Mouse (Mus musculus) intestine, postnatal 0 days (tissue): ENCODE results near the gene Tnik. TPM values are rescaled to one million over a fixed set of nuclear protein-coding genes. Genes with fewer than 3 reads are reported as not detected.

Experiments
- ATAC-seq: fragments of 200-750 bp; cut with Nextera tagmentation; 2 replicates; pipeline ENCODE4 v1.8.0; 2017; ENCODE audit warnings: mild to moderate bottlenecking, moderate TSS enrichment, moderate library complexity
- H3K27ac ChIP-seq: fragments of 300-500 bp; sonication (generic); 2 replicates; pipeline ENCODE4 v1.5.1; 2014; ENCODE audit warnings: mild to moderate bottlenecking, low read depth, low read length, moderate library complexity
- H3K27me3 ChIP-seq: fragments of 300-500 bp; sonication (generic); replicated peaks from 2 replicates; pipeline ENCODE4 v1.6.1; 2014; ENCODE audit warnings: low read length, mixed read lengths; ENCODE audit not compliant: control insufficient read depth, insufficient read depth
- H3K36me3 ChIP-seq: fragments of 300-500 bp; sonication (generic); 2 replicates; pipeline ENCODE4 v1.6.1; 2014; ENCODE audit warnings: mild to moderate bottlenecking, moderate library complexity; ENCODE audit not compliant: control insufficient read depth, insufficient read depth
- H3K4me1 ChIP-seq: fragments of 300-500 bp; sonication (generic); replicated peaks from 2 replicates; pipeline ENCODE4 v1.6.1; 2014; ENCODE audit warnings: antibody characterized with exemption, low read length, mixed read lengths; ENCODE audit not compliant: control insufficient read depth, insufficient read depth
- H3K4me2 ChIP-seq: fragments of 300-500 bp; sonication (generic); replicated peaks from 2 replicates; pipeline ENCODE4 v1.6.1; 2014; ENCODE audit warnings: low read depth, mild to moderate bottlenecking, moderate library complexity
- H3K4me3 ChIP-seq: fragments of 300-500 bp; sonication (generic); 2 replicates; pipeline ENCODE4 v1.5.1; 2014; ENCODE audit warnings: low read depth, low read length
- H3K9ac ChIP-seq: fragments of 300-500 bp; sonication (generic); 2 replicates; pipeline ENCODE4 v1.6.1; 2014; ENCODE audit warnings: mild to moderate bottlenecking, low read depth, low read length
- H3K9me3 ChIP-seq: fragments of 300-500 bp; sonication (generic); 2 replicates; pipeline ENCODE4 v1.6.1; 2016; ENCODE audit warnings: mixed run types; ENCODE audit not compliant: control insufficient read depth
- CTCF ChIP-seq: sonication (generic); IDR thresholded peaks from 2 replicates; pipeline ENCODE4 v1.5.1; 2016; ENCODE audit warnings: low read depth, mild to moderate bottlenecking, control low read depth, antibody characterized with exemption, moderate library complexity
- WGBS: fragments of 180-500 bp; shearing (Covaris S2); extraction: QIAGEN DNeasy Blood & Tissue Kit; methylation state at CpG from one replicate; pipeline ENCODE4 v1.1.7; 2014; 5-methylcytosine and 5-hydroxymethylcytosine counted together
- polyA plus RNA-seq: library from polyadenylated mRNA; unstranded; fragments of >200 nt; fragmentation: Nextera tagmentation; extraction: Ambion mirVana; gene quantifications from 2 replicates; pipeline ENCODE4 v1.2.1, GENCODE M21; 2015

Tnik gene
- polyA plus RNA-seq, 1 experiment from 2014 or later, result 7.9 TPM

DNA sequence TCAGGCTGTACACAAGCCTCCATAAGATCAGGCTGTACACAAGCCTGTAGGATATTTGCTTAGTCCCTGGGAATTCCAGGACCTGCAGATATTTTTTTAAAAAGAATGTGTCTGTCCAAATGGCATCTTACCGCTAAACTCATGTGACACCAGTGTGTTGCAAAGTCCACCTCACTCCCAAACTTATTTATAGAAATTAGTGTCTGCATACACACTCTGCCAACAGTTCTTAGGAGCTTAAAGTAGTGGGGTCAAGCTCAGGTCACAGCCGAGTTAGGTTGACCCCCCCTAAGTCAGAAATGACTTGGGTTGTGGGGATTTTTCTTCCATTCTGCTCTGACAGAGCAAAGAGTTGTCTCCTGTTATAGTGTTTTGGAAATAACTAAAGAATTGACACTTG, 168.4 kb downstream of the Tnik start:
- Histone ChIP-seq H3K4me3 (no peak overlapping the region), H3K36me3 (no peaks in the 10 kb centered on the region), H3K4me2 (no peak overlapping the region), H3K9me3 (no peaks in the 10 kb centered on the region), H3K27me3 (no peaks in the 10 kb centered on the region), H3K4me1 (no peaks in the 10 kb centered on the region), H3K9ac (no peak overlapping the region), H3K27ac (no peak overlapping the region)
- no peak for ATAC-seq
- WGBS, result 73% methylated on average over 2 of the region's 2 CpGs
- no peak for TF ChIP-seq CTCF

DNA sequence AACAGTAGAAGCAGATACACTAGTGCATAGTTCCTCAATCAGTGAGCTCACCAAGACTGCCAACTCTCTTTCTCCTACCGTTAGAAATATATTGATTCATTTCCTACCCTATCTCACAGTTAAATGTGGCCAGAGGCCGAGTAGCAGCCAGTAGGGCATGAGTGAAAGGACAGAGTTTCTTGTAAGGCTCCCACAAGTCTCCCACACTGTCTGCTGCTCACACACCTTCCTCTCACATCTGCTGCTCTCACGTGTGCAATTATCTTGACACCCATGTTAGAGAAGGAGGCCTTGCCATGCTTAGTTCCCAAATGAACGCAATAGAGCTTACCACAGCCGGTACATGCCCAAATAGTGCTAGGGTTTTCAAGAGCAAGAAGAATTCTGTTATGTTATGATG, 169.3 kb downstream of the Tnik start:
- no peak overlapping the region for H3K4me3 ChIP-seq
- no peaks in the 10 kb centered on the region for H3K36me3 ChIP-seq
- 78% methylated on average over 5 of the region's 5 CpGs for WGBS
- no peak overlapping the region for H3K9ac ChIP-seq
- H3K4me1 ChIP-seq, result no peaks in the 10 kb centered on the region
- ATAC-seq, result no peak
- no peaks in the 10 kb centered on the region for H3K9me3 ChIP-seq
- TF ChIP-seq CTCF, result no peak
- H3K4me2 ChIP-seq, result no peak overlapping the region
- no peaks in the 10 kb centered on the region for H3K27me3 ChIP-seq
- H3K27ac ChIP-seq, result no peak overlapping the region

GRCm38 (mm10) chr3:28435478-28435877, 172.5 kb downstream of the Tnik start:
- Histone ChIP-seq H3K27me3 (no peaks in the 10 kb centered on the region), H3K4me2 (no peak overlapping the region), H3K4me1 (no peaks in the 10 kb centered on the region; the same call in 1 of the 2 replicates), H3K4me3 (no peak overlapping the region), H3K36me3 (no peaks in the 10 kb centered on the region), H3K27ac (no peak overlapping the region), H3K9me3 (no peaks in the 10 kb centered on the region), H3K9ac (no peak overlapping the region)
- ATAC-seq, result no peak
- TF ChIP-seq CTCF, result no peak
- WGBS, result 93% methylated on average over 5 of the region's 5 CpGs

DNA sequence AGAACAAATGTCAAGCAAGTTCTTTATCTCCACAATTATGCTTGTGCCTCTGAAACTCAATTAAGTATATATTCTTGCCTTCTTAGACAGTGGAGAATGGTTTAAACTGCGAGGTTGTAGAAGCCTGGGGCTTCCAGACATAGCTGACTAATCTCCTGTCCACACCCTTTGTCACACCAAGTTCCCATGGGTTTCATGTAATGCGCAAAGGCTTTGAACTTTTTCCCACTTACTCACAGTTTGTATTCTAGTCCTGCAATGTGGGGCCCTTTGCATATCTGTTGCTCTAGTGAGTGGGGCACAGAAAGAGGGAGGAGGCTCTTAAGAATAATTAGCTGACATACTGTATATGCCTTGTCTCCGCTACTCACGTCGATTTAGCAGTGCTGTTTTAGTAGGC, 174.4 kb downstream of the Tnik start:
- ATAC-seq, result no peak
- TF ChIP-seq CTCF, result no peak
- H3K4me2 ChIP-seq, result no peak overlapping the region
- no peak overlapping the region for H3K4me3 ChIP-seq
- no peaks in the 10 kb centered on the region for H3K27me3 ChIP-seq
- no peak overlapping the region for H3K27ac ChIP-seq
- 59% methylated on average over 5 of the region's 5 CpGs for WGBS
- no peak overlapping the region for H3K9ac ChIP-seq
- no peaks in the 10 kb centered on the region; the same call in 1 of the 2 replicates for H3K4me1 ChIP-seq
- H3K36me3 ChIP-seq, result no peaks in the 10 kb centered on the region
- H3K9me3 ChIP-seq, result no peaks in the 10 kb centered on the region

GRCm38 (mm10) chr3:28441545-28441944, 178.5 kb downstream of the Tnik start:
- no peaks in the 10 kb centered on the region for H3K36me3 ChIP-seq
- no peaks in the 10 kb centered on the region; the same call in 1 of the 2 replicates for H3K4me1 ChIP-seq
- no peak for ATAC-seq
- no peak overlapping the region for H3K9ac ChIP-seq
- no peaks in the 10 kb centered on the region for H3K27me3 ChIP-seq
- no peak overlapping the region for H3K4me3 ChIP-seq
- H3K4me2 ChIP-seq, result no peak overlapping the region
- 65% methylated on average over 4 of the region's 4 CpGs for WGBS
- H3K9me3 ChIP-seq, result no peaks in the 10 kb centered on the region
- no peak overlapping the region for H3K27ac ChIP-seq
- no peak for TF ChIP-seq CTCF

DNA sequence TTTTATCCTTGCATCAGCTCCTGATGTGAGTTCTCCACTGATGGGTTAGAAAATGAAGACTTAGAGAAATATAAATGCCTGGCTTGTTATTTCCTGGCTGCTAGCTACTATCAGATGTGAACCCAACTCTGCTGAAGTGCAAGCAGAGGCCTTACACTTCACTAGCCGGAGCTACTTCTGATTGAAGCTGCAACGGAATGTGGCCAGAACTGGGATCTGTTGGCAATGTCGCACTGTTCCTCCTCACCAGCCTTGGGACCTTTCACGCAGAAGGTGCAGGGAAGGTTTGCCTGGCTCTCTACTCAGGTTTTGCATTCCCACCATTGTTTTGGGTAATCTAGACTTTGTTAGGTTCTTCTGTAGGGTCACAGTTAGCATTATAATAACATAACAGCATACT, 179.1 kb downstream of the Tnik start:
- TF ChIP-seq CTCF, result no peak
- Histone ChIP-seq H3K27ac (no peak overlapping the region), H3K9me3 (no peaks in the 10 kb centered on the region), H3K4me1 (no peaks in the 10 kb centered on the region; the same call in 1 of the 2 replicates), H3K36me3 (no peaks in the 10 kb centered on the region), H3K27me3 (no peaks in the 10 kb centered on the region), H3K4me3 (no peak overlapping the region), H3K4me2 (no peak overlapping the region), H3K9ac (no peak overlapping the region)
- ATAC-seq, result no peak
- 94% methylated on average over 4 of the region's 4 CpGs for WGBS

- Histone ChIP-seq H3K9me3 (no peaks in the 10 kb centered on the region), H3K4me3 (no peak overlapping the region), H3K4me1 (no peaks in the 10 kb centered on the region), H3K27ac (no peak overlapping the region), H3K27me3 (no peaks in the 10 kb centered on the region), H3K4me2 (no peak overlapping the region), H3K9ac (no peak overlapping the region), H3K36me3 (no peaks in the 10 kb centered on the region)
- 76% methylated on average over 4 of the region's 4 CpGs for WGBS
- ATAC-seq, result no peak
- TF ChIP-seq CTCF, result no peak
These were observed 184.9 kb downstream of the Tnik start for GRCm38 (mm10) chr3:28447950-28448349.
